Comparison of ENCODE assay signal across 20 mouse cellular contexts in the genomic region with DNA sequence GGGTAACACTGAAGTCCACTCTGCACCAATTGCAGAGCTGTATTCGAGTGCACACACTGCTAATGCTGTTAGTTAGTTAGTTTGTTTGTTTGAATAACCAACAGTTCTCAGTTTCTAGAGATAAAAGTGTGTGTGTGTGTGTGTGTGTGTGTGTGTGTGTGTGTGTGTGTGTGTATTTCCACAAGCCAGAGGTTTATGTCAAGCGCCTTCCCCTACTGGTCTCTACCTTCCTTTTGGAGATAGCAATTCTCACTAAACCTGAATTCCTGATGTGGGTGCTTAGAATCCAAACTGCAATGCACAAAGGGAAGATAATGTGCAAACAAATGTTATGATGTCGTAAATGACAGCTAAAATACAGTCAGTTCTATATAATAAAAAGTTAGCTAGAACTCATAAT.
DNase-seq lines count a peak whose midpoint lies in the region; ATAC-seq lines count a peak whose summit lies in the region.
"Had no signal": no experiment of that assay in that cellular context is flagged by ENCODE, and none has a peak within 500 bp of the region (broad histone marks: within the 10 kb centered on the region; RNA-seq: fewer than 3 reads in every experiment).

No protein-coding gene starts in this region.

- WGBS in liver, embryonic 13.5 days (ENCODE audit: insufficient replicate concordance): 54% methylated on average over 3 of the region's 3 CpGs
- WGBS in heart, embryonic 11.5 days (ENCODE audit: insufficient replicate concordance): 76% methylated on average over 3 of the region's 3 CpGs

- H3K36me3 ChIP-seq in liver, embryonic 13.5 days: no peaks in the 10 kb centered on the region
- H3K36me3 ChIP-seq in heart, embryonic 11.5 days (ENCODE audit: control insufficient read depth, insufficient read depth, low read length): no peaks in the 10 kb centered on the region
- H3K36me3 ChIP-seq: forebrain, embryonic 10.5 days; heart, embryonic 10.5 days; hindbrain, embryonic 12.5 days; hindbrain, embryonic 15.5 days had no signal

- no peak for DNase-seq in liver, embryonic 13.5 days
- DNase-seq in liver: no peak
- peak; percentile 16 for DNase-seq in 416B (ENCODE audit: low read depth)
- DNase-seq in CD4-positive helper T cell, adult 2 months (ENCODE audit: low read depth, low spot score): peak; percentile 58
- no peak for DNase-seq in thymus, adult 18-20 months
- DNase-seq: adrenal gland, adult 8-10 months; adrenal gland, postnatal 25 days; cerebellum, adult 11-12 months; cerebellum, adult 9-10 months; cerebellum, postnatal 14 days; gastrocnemius, postnatal 10 days; gastrocnemius, postnatal 36 days; heart, adult 2 months had no signal

- no peak overlapping the region for H3K4me3 ChIP-seq in liver, embryonic 13.5 days (replicated peaks)
- H3K4me3 ChIP-seq in heart, embryonic 11.5 days (ENCODE audit: low read depth, low read length): no peak overlapping the region
- H3K4me3 ChIP-seq: forebrain, embryonic 10.5 days; forebrain, embryonic 13.5 days; heart, adult 2 months; heart, embryonic 10.5 days; hindbrain, embryonic 12.5 days; hindbrain, embryonic 15.5 days had no signal

- no peak overlapping the region for H3K4me2 ChIP-seq in liver, embryonic 13.5 days
- no peak overlapping the region for H3K4me2 ChIP-seq in heart, embryonic 11.5 days
- H3K4me2 ChIP-seq: forebrain, embryonic 13.5 days; hindbrain, embryonic 12.5 days; hindbrain, embryonic 15.5 days had no signal

- 0 out of 2 replicates have a peak overlapping the region, but pooled peaks have one; percentile 9 for H3K27ac ChIP-seq in liver, embryonic 13.5 days
- no peak overlapping the region for H3K27ac ChIP-seq in heart, embryonic 11.5 days (ENCODE audit: low read depth, low read length)
- H3K27ac ChIP-seq: forebrain, embryonic 10.5 days; forebrain, embryonic 13.5 days; heart, adult 2 months; hindbrain, embryonic 12.5 days; hindbrain, embryonic 15.5 days had no signal

- H3K27me3 ChIP-seq in liver, embryonic 13.5 days: no peaks in the 10 kb centered on the region
- H3K27me3 ChIP-seq in heart, embryonic 11.5 days (ENCODE audit: control insufficient read depth, insufficient read depth, low read length): no peaks in the 10 kb centered on the region
- H3K27me3 ChIP-seq: forebrain, embryonic 13.5 days; hindbrain, embryonic 12.5 days; hindbrain, embryonic 15.5 days had no signal

- H3K4me1 ChIP-seq in liver, embryonic 13.5 days (replicated peaks): peaks cover 82% of the 10 kb centered on the region
- peaks cover 41% of the 10 kb centered on the region for H3K4me1 ChIP-seq in heart, embryonic 11.5 days (ENCODE audit: control insufficient read depth, insufficient read depth, low read length)

- no peaks in the 10 kb centered on the region for H3K9me3 ChIP-seq in liver, embryonic 13.5 days (replicated peaks)
- H3K9me3 ChIP-seq in heart, embryonic 11.5 days (replicated peaks; ENCODE audit: control insufficient read depth, low read length): no peaks in the 10 kb centered on the region
- H3K9me3 ChIP-seq: forebrain, embryonic 10.5 days; forebrain, embryonic 13.5 days; heart, embryonic 10.5 days; hindbrain, embryonic 12.5 days; hindbrain, embryonic 15.5 days had no signal

- H3K9ac ChIP-seq in liver, embryonic 13.5 days: no peak overlapping the region
- H3K9ac ChIP-seq in heart, embryonic 11.5 days (ENCODE audit: low read depth, low read length): no peak overlapping the region
- H3K9ac ChIP-seq: forebrain, embryonic 13.5 days; hindbrain, embryonic 12.5 days; hindbrain, embryonic 15.5 days had no signal

- ATAC-seq in liver, embryonic 13.5 days (ENCODE audit: low read depth): no peak
- no peak for ATAC-seq in heart, embryonic 11.5 days (replicated peaks; ENCODE audit: insufficient number of reproducible peaks, low FRiP score, low TSS enrichment)
- ATAC-seq: forebrain, embryonic 13.5 days; forebrain, embryonic 16.5 days had no signal

Comparison
In these comparisons a context has a peak if more than half of its experiments do, and no peak if none do; other contexts are left out.
1. DNase-seq: peak in 416B (single experiment) and CD4-positive helper T cell, adult 2 months (single experiment); none in liver, embryonic 13.5 days (single experiment), liver (single experiment) and thymus, adult 18-20 months (0 of 2).